Mouse (Mus musculus) layer of hippocampus, adult 6 months (tissue): Measurements from ENCODE around the gene Dok4. TPM values are rescaled to one million over a fixed set of nuclear protein-coding genes. Genes with fewer than 3 reads are reported as not detected.

ENCODE experiments used
- long read RNA-seq, 2 experiments: library from polyadenylated mRNA; unstranded; transcript quantifications; one replicate each; pipeline ENCODE4 v2.0.0; 2019 to 2020
- polyA plus RNA-seq: library from polyadenylated mRNA; unstranded; fragments of <200 nt; fragmentation: Nextera tagmentation; gene quantifications from 2 replicates; pipeline ENCODE4 v1.2.3, GENCODE M21; 2021

The Dok4 gene
- 6.1 and 7.5 TPM in 2 replicates for polyA plus RNA-seq
- long read RNA-seq, experiment 1, transcript Dok4-204 (8 exons, 2,558 nt): major isoform, 9 of 17 reads
- long read RNA-seq, experiment 1, partial matches to known transcripts: 2 of 17 reads
- long read RNA-seq, experiment 1, other reads (novel, unspliced or antisense): 2 of 17 reads
- long read RNA-seq, experiment 2, transcript Dok4-201 (9 exons, 2,590 nt): minor isoform, 32 of 87 reads
- long read RNA-seq, experiment 2, transcript Dok4-204 (8 exons, 2,558 nt): major isoform, 42 of 87 reads
- long read RNA-seq, experiment 2, partial matches to known transcripts: 4 of 87 reads
- long read RNA-seq, experiment 2, other reads (novel, unspliced or antisense): 9 of 87 reads

DNA sequence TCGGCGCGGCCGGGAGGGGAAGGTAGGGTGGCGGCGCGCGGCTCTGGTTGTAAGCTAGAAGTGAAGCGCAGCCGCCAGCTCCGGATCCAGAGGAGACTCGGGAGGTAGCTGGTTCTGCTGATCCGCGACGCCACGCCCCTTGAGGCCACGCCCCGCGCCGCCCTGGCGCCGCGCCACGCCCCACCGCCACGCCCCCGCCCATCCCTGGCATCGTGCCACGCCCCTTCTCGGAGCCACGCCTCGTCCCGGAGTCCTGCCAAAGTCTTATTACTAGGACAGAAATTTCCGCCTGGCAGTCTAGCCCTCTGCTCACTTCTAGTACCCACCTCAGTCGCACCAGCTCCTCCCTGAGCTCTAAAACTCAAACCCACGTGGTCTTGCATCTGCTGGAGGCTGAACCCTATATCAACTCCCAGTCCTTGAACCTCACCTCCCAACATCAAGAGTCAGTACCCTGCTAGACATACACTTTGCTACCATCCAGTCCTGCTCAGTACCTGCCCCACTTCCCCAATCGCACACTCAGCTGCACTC is at the start of gene Dok4:
Dok4 (minus strand) TSS at position 134 of the 534 bp plus-strand sequence.

DNA sequence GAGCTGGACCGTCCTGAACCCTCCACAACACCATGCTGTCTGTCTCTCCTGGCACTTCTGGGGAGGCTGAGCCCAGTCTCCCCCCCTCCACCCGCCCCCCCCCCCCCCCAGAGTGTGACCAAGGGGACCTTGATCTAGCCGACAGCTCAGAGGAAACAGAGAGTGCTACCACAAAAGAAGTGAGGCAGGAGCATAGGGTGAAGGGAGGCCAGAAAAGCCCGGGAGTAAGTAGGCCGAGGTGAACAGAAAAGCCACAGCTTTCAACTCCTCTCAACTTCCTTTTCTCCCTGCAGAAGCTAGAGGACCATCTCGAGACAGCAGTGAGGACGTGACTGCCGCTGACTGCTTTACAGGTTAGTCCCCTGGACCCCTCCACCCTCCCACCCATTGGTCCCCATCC is 47.3 kb upstream of the Dok4 start, which contains the start of gene Adgrg5:
Adgrg5 (plus strand) TSS at position 290 of the 400 bp plus-strand sequence.

DNA sequence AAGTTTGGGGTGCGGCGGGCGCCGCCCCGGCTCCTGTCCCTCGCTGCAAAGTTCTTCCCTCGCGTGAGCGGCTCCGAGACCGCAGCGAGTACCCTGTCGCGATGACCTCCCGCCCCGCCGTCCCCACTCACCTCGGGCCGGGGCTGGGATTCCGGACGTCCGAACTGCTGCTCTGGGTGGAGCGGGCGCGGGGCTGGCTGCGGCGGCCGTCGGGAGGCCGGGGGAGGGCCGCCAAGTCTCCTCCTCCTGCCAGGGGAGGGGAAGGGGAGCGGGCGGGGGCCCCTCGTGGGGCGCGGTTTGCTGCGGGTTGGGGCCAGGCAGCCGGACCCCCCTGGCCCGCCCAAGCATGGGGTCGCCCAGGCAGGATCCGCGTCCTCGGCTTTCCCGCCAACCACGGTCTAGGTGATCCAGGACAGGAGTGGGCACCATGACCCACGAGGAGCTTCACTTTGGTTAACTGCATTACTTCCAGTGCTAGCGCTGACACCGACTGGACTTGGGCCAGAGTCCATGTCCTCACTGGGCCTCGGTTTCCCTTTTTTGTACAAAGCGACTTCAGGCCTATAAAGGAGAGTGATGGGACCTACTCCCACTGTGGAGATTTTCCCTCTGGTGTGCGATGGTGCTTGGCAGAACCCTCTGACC is 41.8 kb upstream of the Dok4 start, which contains the start of gene Ccdc102a:
Ccdc102a (minus strand) TSS at position 248 of the 645 bp plus-strand sequence.

DNA sequence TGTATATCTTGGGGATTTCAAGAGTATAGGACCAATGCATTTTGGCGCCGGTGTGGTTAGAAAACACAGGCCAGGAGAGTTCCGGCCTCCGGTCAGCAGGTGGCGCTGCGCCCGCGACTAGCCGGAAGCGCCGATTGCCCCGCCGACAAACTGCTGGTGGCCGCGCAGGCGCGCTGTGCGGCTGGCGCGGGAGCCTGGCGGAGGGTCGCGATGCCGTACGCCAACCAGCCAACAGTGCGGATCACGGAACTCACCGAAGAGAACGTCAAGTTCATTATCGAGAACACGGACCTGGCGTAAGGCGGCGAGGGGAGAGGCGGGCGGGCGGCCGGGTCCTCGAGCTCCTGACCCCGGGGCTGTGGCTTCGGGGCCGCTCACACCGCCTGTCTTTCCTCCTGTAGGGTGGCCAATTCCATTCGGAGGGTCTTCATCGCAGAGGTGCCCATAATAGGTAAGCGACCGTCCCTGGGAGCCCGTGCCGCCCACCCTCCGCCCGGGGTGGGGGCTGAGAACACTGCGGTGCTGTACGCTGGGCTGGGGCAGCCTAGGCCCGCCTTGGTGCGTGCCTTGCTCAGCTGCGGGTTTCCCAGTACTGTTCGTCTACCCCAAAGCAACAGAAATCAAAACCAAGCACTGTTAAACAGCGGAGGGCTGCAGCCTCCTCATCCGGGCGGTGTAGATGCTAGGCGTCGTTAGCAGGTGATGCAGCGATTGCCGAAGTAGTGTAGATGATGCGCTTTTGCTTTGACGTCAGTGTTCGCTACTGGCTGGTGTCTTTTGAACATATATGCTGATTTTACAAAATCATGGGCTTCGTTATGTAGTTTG is 18.6 kb downstream of the Dok4 start, which contains the start of gene Polr2c:
Polr2c (plus strand) TSS at position 105 of the 828 bp plus-strand sequence.

DNA sequence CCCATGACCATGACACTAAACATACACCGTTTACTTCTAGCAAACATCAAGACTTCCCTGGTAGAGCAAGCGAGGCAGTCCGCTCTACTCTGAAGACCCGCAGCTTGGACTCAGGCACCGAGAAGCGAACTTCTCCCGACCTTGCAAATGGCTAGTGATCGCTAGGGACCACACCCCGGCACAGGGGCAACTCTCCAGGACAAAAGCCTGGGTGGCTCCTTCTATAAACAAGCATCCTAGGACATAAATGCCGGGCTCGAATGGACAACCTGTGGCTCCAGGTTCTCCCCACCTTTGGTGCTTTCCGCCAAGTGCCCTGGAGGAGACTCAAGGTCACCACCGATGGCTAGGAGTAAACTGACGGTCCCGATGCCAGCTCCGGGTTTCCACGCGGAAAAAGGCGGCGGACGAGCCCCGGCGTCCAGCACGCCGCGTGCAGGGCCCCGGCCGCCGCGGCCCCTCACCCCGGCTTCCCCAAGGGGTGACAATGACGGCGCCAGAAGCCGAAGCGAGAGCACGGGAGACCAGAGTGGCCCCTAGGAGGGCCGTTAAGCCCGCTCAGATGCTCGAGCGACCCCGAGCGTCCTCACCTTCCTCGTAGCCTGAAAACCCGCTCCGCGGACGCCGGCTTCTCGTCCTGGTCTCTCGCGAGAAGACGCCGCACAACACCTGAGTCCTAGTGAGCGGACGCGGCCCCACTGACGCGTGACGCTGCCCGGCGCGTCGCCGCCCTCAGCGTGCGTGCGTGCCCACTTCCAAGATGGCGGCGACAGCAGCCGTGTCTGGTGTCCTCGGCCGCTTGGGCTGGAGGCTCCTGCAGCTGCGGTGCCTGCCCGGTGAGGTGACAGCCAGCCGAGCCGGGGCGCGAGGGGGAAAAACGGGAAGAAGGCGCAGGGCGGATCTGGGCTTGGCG is 38.2 kb downstream of the Dok4 start, which contains the start of the genes Coq9 and Ciapin1:
Coq9 (plus strand) TSS at position 660 of the 913 bp plus-strand sequence.
Ciapin1 (minus strand) TSS at position 697 of the 913 bp plus-strand sequence.

Other genes starting within 250 kb of the Dok4 start
- 23.3 and 35.6 TPM in 2 replicates for gene Arl2bp, start 209.7 kb downstream of the Dok4 start, polyA plus RNA-seq
- 50.3 and 57.9 TPM in 2 replicates for gene Pllp, start 180.1 kb downstream of the Dok4 start, polyA plus RNA-seq
- 0.06 and 0.14 TPM in 2 replicates for gene Ccl22, start 130.7 kb downstream of the Dok4 start, polyA plus RNA-seq
- gene Cx3cl1, start 104.3 kb downstream of the Dok4 start, polyA plus RNA-seq: 391 and 504 TPM in 2 replicates
- gene Ccl17, start 65.9 kb downstream of the Dok4 start, polyA plus RNA-seq: 1.9 and 2.8 TPM in 2 replicates
- 65.1 and 67.2 TPM in 2 replicates for gene Coq9, start 38.0 kb downstream of the Dok4 start, polyA plus RNA-seq
- 33.6 and 34.4 TPM in 2 replicates for gene Ciapin1, start 38.0 kb downstream of the Dok4 start, polyA plus RNA-seq
- gene Polr2c, start 18.9 kb downstream of the Dok4 start, polyA plus RNA-seq: 155 and 156 TPM in 2 replicates
- 1.6 and 2.5 TPM in 2 replicates for gene Ccdc102a, start 41.8 kb upstream of the Dok4 start, polyA plus RNA-seq
- not detected in 2 replicates for gene Adgrg5, start 47.4 kb upstream of the Dok4 start, polyA plus RNA-seq
- gene Adgrg1, start 98.4 kb upstream of the Dok4 start, polyA plus RNA-seq: 34.8 and 50.8 TPM in 2 replicates
- gene Adgrg3, start 141.4 kb upstream of the Dok4 start, polyA plus RNA-seq: not detected in 2 replicates
- 0.67 and 5.8 TPM in 2 replicates for gene Drc7, start 178.8 kb upstream of the Dok4 start, polyA plus RNA-seq
- gene Katnb1, start 204.9 kb upstream of the Dok4 start, polyA plus RNA-seq: 22.7 and 23.8 TPM in 2 replicates